Mouse (Mus musculus) hindbrain, postnatal 0 days (tissue): ENCODE measurements around the gene Rgsl1. TPM values are rescaled to one million over a fixed set of nuclear protein-coding genes. Genes with fewer than 3 reads are reported as not detected.

Experiments
- ATAC-seq: fragments of 200-750 bp; cut with Nextera tagmentation; 2 replicates; pipeline ENCODE4 v1.8.0; 2017; ENCODE audit warnings: mild to moderate bottlenecking, moderate TSS enrichment, moderate library complexity
- DNase-seq: peaks from one replicate; pipeline ENCODE4 v3.0.0-alpha.2; 2015; ENCODE audit warnings: low spot score
- H3K27ac ChIP-seq: fragments of 300-500 bp; sonication (generic); 2 replicates; pipeline ENCODE4 v1.5.1; 2014; ENCODE audit warnings: mild to moderate bottlenecking
- H3K27me3 ChIP-seq: fragments of 300-500 bp; sonication (generic); 2 replicates; pipeline ENCODE4 v1.6.1; 2014; ENCODE audit warnings: low read length, mixed read lengths; ENCODE audit not compliant: insufficient read depth
- H3K36me3 ChIP-seq: fragments of 300-500 bp; sonication (generic); 2 replicates; pipeline ENCODE4 v1.6.1; 2014; ENCODE audit warnings: low read length, mixed read lengths; ENCODE audit not compliant: insufficient read depth
- H3K4me1 ChIP-seq: fragments of 300-500 bp; sonication (generic); 2 replicates; pipeline ENCODE4 v1.6.1; 2014; ENCODE audit warnings: antibody characterized with exemption, low read length, mixed read lengths; ENCODE audit not compliant: insufficient read depth
- H3K4me2 ChIP-seq: fragments of 300-500 bp; sonication (generic); 2 replicates; pipeline ENCODE4 v1.6.1; 2014; ENCODE audit warnings: low read depth, mild to moderate bottlenecking, low read length, moderate library complexity, mixed read lengths
- H3K4me3 ChIP-seq: fragments of 300-500 bp; sonication (generic); 2 replicates; pipeline ENCODE4 v1.5.1; 2014; ENCODE audit warnings: low read length
- H3K9ac ChIP-seq: fragments of 300-500 bp; sonication (generic); replicated peaks from 2 replicates; pipeline ENCODE4 v1.6.1; 2014; ENCODE audit warnings: mild to moderate bottlenecking, low read length, moderate library complexity, mixed read lengths
- H3K9me3 ChIP-seq: fragments of 300-500 bp; sonication (generic); 2 replicates; pipeline ENCODE4 v1.6.1; 2016; ENCODE audit warnings: low read length, mixed read lengths
- CTCF ChIP-seq: IDR thresholded peaks from 2 replicates; pipeline ENCODE4 v1.5.1; 2016; ENCODE audit warnings: antibody characterized with exemption, control low read depth, low read depth
- WGBS: fragments of 180-500 bp; shearing (Covaris S2); extraction: QIAGEN DNeasy Blood & Tissue Kit; methylation state at CpG from one replicate; pipeline ENCODE4 v1.1.7; 2014; 5-methylcytosine and 5-hydroxymethylcytosine counted together
- polyA plus RNA-seq: library from polyadenylated mRNA; unstranded; fragments of >200 nt; fragmentation: Nextera tagmentation; extraction: Ambion mirVana; gene quantifications from 2 replicates; pipeline ENCODE4 v1.2.1, GENCODE M21; 2015
- total RNA-seq: library from RNA; depleted of rRNA; stranded (reverse); fragments of >200 nt; gene quantifications from 2 replicates; pipeline ENCODE4 v1.2.3, GENCODE M21; 2014

Gene Rgsl1
- total and polyA plus RNA-seq, 2 experiments from 2014 or later: 0.31 to 0.37 TPM

DNA sequence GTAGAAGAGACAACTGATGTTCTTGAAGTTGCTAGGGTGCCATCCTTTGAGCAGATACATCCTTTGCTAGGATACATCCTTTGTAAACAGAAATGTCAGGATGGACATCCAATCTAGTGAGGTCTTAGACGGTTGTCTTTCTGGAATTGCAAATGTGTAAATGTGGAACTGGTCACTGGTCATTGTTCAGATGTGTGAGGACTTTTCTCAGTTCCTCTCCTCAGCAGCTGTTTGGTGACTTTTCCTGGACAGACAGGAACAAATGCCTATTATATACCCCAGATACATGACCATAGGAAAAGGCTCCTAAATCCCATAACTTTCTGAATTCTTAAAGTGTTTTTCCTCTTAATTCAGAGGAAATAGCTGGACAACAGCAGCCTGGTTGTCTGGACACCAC is 76.7 kb downstream of the Rgsl1 start:
- Histone ChIP-seq H3K4me2 (no peak overlapping the region), H3K9ac (no peak overlapping the region), H3K27me3 (no peaks in the 10 kb centered on the region), H3K36me3 (no peaks in the 10 kb centered on the region; the same call in 1 of the 2 replicates), H3K27ac (no peak overlapping the region), H3K9me3 (no peaks in the 10 kb centered on the region), H3K4me3 (no peak overlapping the region), H3K4me1 (no peaks in the 10 kb centered on the region)
- no peak for TF ChIP-seq CTCF
- ATAC-seq: no peak
- WGBS: 84% methylated on average over 1 of the region's 1 CpGs
- DNase-seq: no peak

DNA sequence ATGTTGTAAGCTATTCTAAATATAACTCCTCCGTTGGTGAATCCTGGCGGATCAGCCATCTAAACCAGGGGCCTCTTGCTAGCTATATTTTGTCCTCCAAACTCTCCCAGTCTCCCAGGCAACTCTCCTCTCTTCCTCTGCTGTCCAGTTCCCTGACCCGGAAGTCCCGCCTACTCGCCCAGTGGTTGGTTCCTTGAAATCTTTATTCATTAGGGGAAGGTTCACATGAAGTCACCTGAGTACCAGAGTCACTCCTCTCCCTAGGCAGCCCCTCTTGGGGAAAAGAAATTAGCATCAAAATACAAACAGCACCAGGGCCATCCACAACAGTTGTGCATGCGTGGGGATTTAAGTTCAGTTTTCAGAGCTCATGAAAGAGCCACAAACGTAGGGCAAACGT is 77.6 kb downstream of the Rgsl1 start:
- no peak overlapping the region for H3K27ac ChIP-seq
- no peaks in the 10 kb centered on the region for H3K4me1 ChIP-seq
- H3K4me3 ChIP-seq: no peak overlapping the region
- no peak overlapping the region for H3K4me2 ChIP-seq
- H3K27me3 ChIP-seq: no peaks in the 10 kb centered on the region
- H3K36me3 ChIP-seq: no peaks in the 10 kb centered on the region; the same call in 1 of the 2 replicates
- no peak for TF ChIP-seq CTCF
- DNase-seq: no peak
- 37% methylated on average over 8 of the region's 8 CpGs for WGBS
- H3K9me3 ChIP-seq: no peaks in the 10 kb centered on the region
- ATAC-seq: no peak
- no peak overlapping the region for H3K9ac ChIP-seq

GRCm38 (mm10) chr1:153764136-153764535 is 79.8 kb downstream of the Rgsl1 start:
- WGBS: 88% methylated on average over 11 of the region's 11 CpGs
- ATAC-seq (no peak), DNase-seq (no peak)
- Histone ChIP-seq H3K4me3 (no peak overlapping the region), H3K4me1 (no peaks in the 10 kb centered on the region), H3K9me3 (no peaks in the 10 kb centered on the region), H3K36me3 (no peaks in the 10 kb centered on the region; the same call in 1 of the 2 replicates), H3K4me2 (no peak overlapping the region), H3K27ac (no peak overlapping the region), H3K27me3 (no peaks in the 10 kb centered on the region), H3K9ac (no peak overlapping the region)
- no peak for TF ChIP-seq CTCF

GRCm38 (mm10) chr1:153753725-153754464 is 90.0 kb downstream of the Rgsl1 start:
- ATAC-seq (no peak), DNase-seq (no peak)
- H3K4me1 ChIP-seq: no peaks in the 10 kb centered on the region
- no peaks in the 10 kb centered on the region for H3K9me3 ChIP-seq
- no peak for TF ChIP-seq CTCF
- H3K9ac ChIP-seq: no peak overlapping the region
- WGBS: 71% methylated on average over 25 of the region's 25 CpGs
- H3K27ac ChIP-seq: no peak overlapping the region
- no peaks in the 10 kb centered on the region for H3K36me3 ChIP-seq
- H3K4me3 ChIP-seq: no peak overlapping the region
- H3K4me2 ChIP-seq: no peak overlapping the region
- H3K27me3 ChIP-seq: no peaks in the 10 kb centered on the region

GRCm38 (mm10) chr1:153752521-153752920 is 91.4 kb downstream of the Rgsl1 start:
- Histone ChIP-seq H3K4me1 (0 out of 2 replicates have a peak, but pooled peaks cover 2% of the 10 kb centered on the region), H3K27ac (peak overlapping the region; percentile 48; the same call in 1 of the 2 replicates), H3K4me3 (no peak overlapping the region), H3K27me3 (no peaks in the 10 kb centered on the region), H3K36me3 (no peaks in the 10 kb centered on the region), H3K9ac (peak overlapping the region; percentile 37), H3K9me3 (no peaks in the 10 kb centered on the region), H3K4me2 (peak overlapping the region; percentile 51)
- no peak for TF ChIP-seq CTCF
- 84% methylated on average over 6 of the region's 6 CpGs for WGBS
- DNase-seq (no peak), ATAC-seq (no peak)

DNA sequence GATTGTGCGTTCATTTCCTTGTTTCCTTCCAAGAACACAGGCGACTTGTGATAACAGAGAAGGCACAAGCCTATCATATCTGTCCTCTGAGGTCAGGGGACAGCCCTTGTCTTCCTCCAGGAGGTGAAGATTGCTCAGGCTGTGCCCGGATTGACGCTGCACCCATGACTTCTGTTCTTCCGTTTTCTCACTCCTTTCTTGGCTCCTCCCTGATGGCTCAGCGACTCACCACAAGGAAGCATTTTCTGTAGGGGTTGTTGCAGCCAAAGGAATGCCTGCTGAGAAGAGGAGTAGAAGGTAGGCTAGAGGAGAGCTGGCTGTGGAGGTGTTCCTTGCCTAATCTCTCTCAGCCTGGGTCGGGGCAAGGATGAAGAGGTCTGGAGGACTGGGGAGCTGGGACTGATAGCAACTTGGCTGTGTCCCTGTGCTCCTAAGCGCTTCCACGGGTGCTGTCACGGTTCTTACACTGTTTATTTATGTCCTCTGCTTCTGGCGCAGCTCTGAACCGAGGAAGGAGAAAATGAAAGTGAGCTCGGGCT is 92.1 kb downstream of the Rgsl1 start:
- Histone ChIP-seq H3K9ac (peak overlapping the region; percentile 37; the same call in 1 of the 2 replicates), H3K9me3 (no peaks in the 10 kb centered on the region), H3K4me1 (0 out of 2 replicates have a peak, but pooled peaks cover 2% of the 10 kb centered on the region), H3K4me3 (peak overlapping the region; percentile 10; the same call in 1 of the 2 replicates), H3K4me2 (peak overlapping the region; percentile 51), H3K27ac (peak overlapping the region; percentile 48), H3K36me3 (no peaks in the 10 kb centered on the region), H3K27me3 (no peaks in the 10 kb centered on the region)
- 35% methylated on average over 13 of the region's 13 CpGs for WGBS
- no peak for TF ChIP-seq CTCF
- ATAC-seq: no peak
- DNase-seq: no peak

GRCm38 (mm10) chr1:153750054-153750453 is 93.9 kb downstream of the Rgsl1 start:
- H3K4me1 ChIP-seq: 0 out of 2 replicates have a peak, but pooled peaks cover 2% of the 10 kb centered on the region

More at GRCm38 (mm10) chr1:153750054-153750453, 93.9 kb downstream of the Rgsl1 start:
- Histone ChIP-seq H3K4me2 (peak overlapping the region; percentile 60), H3K27ac (0 out of 2 replicates have a peak overlapping the region, but pooled peaks have one; percentile 68), H3K27me3 (no peaks in the 10 kb centered on the region), H3K9ac (peak overlapping the region; percentile 64), H3K9me3 (no peaks in the 10 kb centered on the region), H3K4me3 (peak overlapping the region; percentile 42), H3K36me3 (no peaks in the 10 kb centered on the region)
- ATAC-seq (no peak), DNase-seq (no peak)
- 29% methylated on average over 6 of the region's 6 CpGs for WGBS
- TF ChIP-seq CTCF: no peak
